Mouse (Mus musculus): ENCODE results near the gene Ift122.
A peak's percentile ranks its signal among the peaks of the same experiment; 100 is the strongest.
"Not testable (repeated sequence)": the region's sequence is repeated elsewhere in the genome, so short reads cannot be mapped to it uniquely, and the experiment has no call there.

The Ift122 gene

DNA sequence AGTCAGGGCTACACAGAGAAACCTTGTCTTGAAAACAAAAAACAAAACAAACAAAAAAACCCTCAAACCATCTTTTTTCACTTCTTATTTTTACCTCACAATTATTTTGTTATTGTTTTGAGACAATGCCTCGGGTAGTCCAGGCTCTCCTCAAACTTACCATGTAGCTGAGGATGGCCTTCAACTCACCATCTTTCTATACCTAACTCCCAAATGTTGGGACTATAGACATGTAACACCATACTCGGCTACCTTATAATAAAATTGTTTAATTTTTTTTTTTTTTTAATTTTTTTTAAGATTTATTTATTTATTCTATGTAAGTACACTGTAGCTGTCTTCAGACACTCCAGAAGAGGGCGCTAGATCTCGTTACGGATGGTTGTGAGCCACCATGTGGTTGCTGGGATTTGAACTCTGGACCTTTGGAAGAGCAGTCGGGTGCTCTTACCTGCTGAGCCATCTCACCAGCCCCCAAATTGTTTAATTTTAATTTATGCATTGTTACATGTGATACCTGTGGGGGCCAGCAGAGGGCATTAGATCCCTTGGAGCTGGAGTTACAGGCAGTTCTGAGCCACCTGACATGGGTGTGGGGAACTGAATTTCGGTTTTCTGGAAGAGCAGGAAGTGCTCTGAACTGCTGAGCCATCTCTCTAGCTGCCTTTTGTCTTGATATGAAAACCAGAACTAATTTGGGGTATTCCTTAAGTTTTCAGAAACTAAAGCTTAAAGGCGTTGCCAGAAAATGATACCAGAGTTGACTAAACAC is 6.4 kb upstream of the Ift122 start:
- DNase-seq (ENCODE audit: low read depth, low spot score) = peak; percentile 33

- DNase-seq (ENCODE audit: low read depth, low spot score) = no peak
Measured at GRCm38 (mm10) chr6:115848598-115849304, 4.5 kb upstream of the Ift122 start.

GRCm38 (mm10) chr6:115852446-115853090 is 702 bp upstream of the Ift122 start:
- DNase-seq (ENCODE audit: low read depth, low spot score) = no peak

DNA sequence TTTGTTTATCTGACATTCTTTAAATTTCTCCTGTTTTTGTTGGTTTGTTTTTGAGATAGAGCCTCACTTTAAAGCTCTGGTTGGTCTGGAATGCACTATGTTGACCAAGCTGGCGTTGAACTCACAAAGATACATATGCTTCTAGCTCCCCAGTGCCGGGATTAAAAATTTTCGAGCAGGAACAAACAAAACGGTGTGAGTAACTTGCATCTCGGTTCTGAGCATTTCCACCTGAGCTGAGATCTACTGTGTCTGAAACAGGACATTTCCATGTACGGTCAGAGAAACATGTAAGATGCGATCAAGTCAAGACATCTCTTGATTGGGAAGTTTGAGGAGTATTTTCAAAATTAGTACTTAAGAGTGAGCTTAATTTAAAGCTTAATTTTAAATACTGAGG is 715 bp downstream of the Ift122 start:
- no peak for DNase-seq (ENCODE audit: low read depth, low spot score)

GRCm38 (mm10) chr6:115854432-115854831 is 1.2 kb downstream of the Ift122 start:
- DNase-seq (ENCODE audit: low read depth, low spot score) = no peak

DNA sequence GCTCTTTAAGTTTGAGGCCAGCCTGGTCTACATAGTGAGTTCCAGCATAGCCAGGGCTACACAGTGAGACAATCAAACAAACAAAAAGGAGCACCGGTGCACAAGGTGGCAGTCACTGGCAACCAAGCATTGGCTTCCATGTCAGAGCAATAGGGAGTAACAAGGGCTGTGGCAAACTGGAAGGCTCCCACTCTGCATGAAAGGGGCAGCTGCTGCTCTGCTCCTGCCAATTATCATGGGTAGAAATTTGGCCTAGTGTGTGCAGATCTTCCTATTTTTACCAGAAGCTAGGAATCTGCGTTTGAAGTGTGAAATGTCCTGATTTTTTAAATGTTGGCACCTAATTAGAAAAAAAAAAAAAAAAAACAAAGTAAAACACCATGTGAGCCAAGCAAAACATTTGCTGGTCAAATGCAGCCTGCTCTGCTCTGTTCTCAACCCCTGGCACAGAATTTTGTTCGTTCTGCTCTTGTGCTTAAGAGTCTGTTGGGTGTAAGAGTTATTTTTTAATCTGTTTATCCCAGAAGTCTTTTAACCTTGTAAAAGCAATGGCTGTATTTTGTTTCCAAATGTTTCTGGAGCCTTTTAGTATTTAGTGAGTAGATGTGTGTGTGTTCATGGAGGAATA is 2.6 kb downstream of the Ift122 start:
- no peak for DNase-seq (ENCODE audit: low read depth, low spot score)

DNA sequence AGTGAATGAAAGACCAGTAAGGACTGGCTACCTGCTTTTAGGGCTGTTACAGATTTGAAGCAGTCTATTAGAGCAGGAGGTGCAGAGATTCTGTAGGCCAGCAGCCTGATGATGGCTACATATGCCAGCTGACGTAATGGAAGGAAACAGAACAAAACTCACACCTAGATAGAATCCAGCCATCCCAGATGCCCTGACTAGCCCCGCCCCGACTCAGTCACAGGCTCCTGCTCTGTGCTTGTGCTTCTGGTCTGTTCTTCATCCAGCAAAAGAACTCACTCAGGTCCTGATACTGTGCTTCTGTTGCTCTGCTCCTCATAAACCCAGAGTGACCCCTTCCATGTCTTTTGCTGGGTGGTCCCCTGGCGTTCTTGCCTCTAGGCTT is 3.1 kb downstream of the Ift122 start:
- no peak for DNase-seq (ENCODE audit: low read depth, low spot score)

- DNase-seq (ENCODE audit: low read depth, low spot score) = no peak
Measured at GRCm38 (mm10) chr6:115859258-115859657, 6.0 kb downstream of the Ift122 start.

DNA sequence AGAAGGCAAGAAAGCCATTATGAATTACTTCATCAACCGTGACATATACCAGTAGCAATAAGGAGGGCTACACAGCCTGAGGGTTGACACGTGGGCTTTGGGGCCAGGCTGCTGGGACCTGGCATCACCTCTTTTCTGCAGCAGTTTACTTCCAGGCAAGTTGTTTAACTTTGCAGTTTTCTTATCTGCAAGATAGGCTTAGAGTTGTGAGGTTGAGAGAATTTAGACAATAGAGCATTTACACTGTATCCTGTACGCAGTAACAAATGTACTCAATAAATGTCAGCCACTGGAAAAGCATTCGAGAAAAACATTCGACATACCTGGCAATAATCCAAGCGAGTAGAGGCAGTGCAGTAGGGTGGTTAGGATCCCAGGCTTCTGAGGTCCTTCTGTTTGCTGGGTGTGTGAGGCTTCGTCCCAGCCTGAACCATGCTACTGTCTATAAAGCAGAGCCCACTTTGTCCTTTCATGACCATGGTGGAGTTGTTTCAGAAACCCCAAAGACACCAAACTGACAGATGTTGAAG is 6.8 kb downstream of the Ift122 start:
- no peak for DNase-seq (ENCODE audit: low read depth, low spot score)

DNA sequence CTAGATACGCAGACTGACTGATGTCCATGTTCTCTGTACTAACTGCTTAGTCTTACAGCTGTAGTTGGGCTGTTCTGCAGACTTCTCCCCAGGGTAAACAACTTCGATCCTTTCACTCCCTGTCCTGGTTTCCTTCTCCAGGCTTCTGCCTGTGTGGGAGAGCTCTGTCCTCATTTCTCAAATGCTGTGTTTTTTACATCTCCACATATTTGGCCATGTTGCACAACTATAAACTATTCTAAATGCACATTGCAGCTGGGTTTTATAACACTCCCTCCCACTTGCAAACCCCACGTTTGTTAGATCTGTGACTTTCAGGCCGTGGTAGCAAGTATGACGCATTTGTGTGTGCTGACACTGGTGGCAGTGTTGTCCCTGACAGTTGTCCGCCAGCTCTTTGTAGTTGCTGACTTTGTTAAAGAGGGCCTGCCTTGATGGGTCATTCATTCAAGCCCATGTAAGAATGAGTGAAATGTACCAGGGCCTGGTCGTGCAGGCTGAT is 10.1 kb downstream of the Ift122 start:
- no peak for DNase-seq (ENCODE audit: low read depth, low spot score)

- no peak for DNase-seq (ENCODE audit: low read depth, low spot score)
Measured at GRCm38 (mm10) chr6:115865246-115865645, 12.0 kb downstream of the Ift122 start.

- DNase-seq (ENCODE audit: low read depth, low spot score) = not testable (repeated sequence)
Measured at GRCm38 (mm10) chr6:115867157-115867556, 13.9 kb downstream of the Ift122 start.

DNA sequence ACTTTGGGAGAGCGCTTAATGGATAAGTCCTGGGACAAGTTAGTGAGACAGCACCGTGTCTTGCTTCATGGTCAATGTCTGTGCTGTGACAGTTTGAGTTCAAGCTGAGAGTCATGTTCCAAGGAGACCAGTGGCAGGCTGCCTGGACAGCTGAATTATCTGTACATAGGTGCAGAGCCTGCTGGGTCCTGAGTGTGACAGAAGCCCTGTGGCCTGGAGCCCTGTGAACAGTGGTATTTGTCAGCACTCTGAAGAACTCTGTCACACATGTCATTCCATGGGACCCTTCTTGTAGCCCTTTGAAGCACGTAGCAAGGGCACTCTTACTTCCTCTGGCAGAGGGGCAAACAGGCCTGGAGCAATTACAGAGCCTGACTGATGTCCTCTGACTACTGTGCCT is 18.0 kb downstream of the Ift122 start:
- DNase-seq (ENCODE audit: low read depth, low spot score) = not testable (repeated sequence)

- DNase-seq (ENCODE audit: low read depth, low spot score) = no peak
Measured at GRCm38 (mm10) chr6:115877239-115877638, 24.0 kb downstream of the Ift122 start.

GRCm38 (mm10) chr6:115878694-115879093 is 25.4 kb downstream of the Ift122 start:
- DNase-seq (ENCODE audit: low read depth, low spot score) = no peak

DNA sequence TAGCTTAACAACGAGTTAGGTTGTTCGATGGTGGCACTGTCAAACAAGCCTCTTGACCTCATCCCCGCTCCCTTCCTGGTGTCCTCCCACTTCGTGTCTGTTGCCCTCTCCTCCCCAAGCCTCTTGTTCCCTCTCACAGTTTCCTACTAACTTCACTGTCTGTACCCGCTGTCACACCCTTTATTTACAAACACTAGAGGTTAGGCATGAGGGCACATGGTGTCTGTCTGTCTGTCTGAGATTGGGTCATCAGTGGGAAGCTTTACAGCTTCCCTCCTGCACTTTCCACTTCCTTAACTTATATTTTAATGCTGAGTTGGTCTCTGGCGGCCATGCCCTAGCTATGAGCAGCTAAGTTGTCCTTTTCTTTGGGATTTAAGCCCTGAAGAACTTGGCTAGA is 26.5 kb downstream of the Ift122 start:
- DNase-seq (ENCODE audit: low read depth, low spot score) = no peak

DNA sequence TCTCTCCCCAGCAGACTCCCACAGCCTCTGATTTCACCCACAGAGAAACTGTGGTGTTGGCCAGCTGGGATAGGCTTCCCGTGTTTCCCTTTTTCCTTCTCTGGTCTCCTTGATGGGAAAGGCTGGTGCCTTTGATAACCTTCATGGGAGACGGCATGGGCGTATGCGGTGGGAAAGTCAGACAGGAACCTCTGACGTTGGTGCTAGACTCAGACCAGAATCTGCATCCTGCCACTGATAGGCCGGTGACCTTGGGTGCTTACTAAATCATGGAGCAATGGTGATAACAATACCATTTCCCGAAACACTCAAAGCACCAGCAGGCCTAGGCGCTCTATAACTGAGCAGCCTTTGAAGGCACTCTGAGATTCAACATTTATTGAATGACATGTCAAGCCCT is 27.5 kb downstream of the Ift122 start:
- DNase-seq (ENCODE audit: low read depth, low spot score) = no peak

DNA sequence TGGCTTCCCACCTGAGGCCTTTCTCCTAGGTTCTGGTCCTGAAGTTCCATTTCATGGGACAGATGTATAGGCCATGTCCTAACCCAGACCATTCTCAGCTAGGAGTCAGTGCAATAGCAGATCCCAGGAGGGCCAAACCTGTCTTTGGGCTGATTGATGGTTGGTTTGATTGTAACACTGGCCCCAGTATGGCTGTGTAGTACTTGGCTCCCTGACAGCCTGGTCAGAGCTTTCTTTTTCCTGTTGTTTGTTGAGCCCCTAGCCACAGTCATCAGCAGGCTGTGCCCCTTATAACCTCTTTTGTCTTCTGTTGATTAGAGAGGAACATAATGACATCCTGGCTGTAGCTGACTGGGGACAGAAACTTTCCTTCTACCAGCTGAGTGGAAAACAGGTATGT is 30.7 kb downstream of the Ift122 start:
- no peak for DNase-seq (ENCODE audit: low read depth, low spot score)

DNA sequence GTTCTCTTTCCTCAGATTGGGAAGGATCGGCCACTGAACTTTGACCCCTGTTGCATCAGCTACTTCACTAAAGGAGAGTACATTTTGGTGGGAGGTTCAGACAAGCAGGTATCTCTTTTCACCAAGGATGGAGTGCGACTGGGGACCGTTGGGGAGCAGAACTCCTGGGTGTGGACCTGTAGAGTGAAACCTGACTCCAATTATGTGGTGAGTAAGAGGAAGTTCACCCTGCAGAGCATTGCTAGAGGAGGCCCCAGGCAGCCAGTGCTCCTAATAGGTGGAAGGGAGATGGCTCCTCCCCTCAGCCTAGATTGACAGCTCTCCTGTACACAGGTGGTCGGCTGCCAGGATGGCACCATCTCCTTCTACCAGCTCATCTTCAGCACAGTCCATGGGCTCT is 33.6 kb downstream of the Ift122 start:
- DNase-seq (ENCODE audit: low read depth, low spot score) = no peak

- DNase-seq (ENCODE audit: low read depth, low spot score) = no peak
Measured at GRCm38 (mm10) chr6:115888296-115888695, 35.0 kb downstream of the Ift122 start.

- peak; percentile 36 for DNase-seq (ENCODE audit: low read depth, low spot score)
Measured at GRCm38 (mm10) chr6:115890601-115891000, 37.3 kb downstream of the Ift122 start.

DNA sequence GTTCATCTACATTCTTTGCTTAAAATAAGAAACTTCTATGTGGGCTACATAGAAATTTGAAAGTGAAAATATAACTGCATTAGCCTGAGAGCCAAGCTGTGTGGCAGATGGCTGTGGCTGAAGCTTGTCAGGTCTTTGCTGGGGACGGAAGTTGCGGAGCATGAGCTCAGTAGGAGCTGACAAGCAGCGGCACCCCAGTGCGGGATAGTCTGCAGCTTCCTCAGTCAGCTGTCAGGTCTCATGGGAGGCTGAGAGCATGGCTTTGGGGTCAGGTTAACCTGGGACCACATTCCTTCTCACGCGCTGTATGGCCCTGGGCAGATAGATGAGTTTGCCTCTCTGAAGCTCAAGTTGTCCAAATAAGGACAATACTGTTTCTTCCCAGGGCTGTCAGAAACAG is 37.8 kb downstream of the Ift122 start:
- DNase-seq (ENCODE audit: low read depth, low spot score) = peak; percentile 33

Measured in retina, postnatal 7 days (tissue).